Mouse (Mus musculus) neutrophil, adult 5-6 weeks (primary cell): Measurements from ENCODE around the gene Rpgrip1l. TPM values are rescaled to one million over a fixed set of nuclear protein-coding genes. Genes with fewer than 3 reads are reported as not detected.
A peak's percentile ranks its signal among the peaks of the same experiment; 100 is the strongest.

Experiments used
- ATAC-seq: fragments of 151-379, 151-347 bp; 2 replicates; pipeline ENCODE4 v1.8.0; 2017; ENCODE audit warnings: mild to moderate bottlenecking, moderate TSS enrichment; ENCODE audit not compliant: insufficient number of reproducible peaks, poor library complexity, low FRiP score, severe bottlenecking; ENCODE audit errors: extremely low read depth
- total RNA-seq: library from RNA; stranded (forward); fragments of 200-1000 nt; gene quantifications from 2 replicates; pipeline ENCODE4 v1.2.3, GENCODE M21; 2017

Gene Rpgrip1l
- 4.9 and 5.6 TPM in 2 replicates for total RNA-seq

DNA sequence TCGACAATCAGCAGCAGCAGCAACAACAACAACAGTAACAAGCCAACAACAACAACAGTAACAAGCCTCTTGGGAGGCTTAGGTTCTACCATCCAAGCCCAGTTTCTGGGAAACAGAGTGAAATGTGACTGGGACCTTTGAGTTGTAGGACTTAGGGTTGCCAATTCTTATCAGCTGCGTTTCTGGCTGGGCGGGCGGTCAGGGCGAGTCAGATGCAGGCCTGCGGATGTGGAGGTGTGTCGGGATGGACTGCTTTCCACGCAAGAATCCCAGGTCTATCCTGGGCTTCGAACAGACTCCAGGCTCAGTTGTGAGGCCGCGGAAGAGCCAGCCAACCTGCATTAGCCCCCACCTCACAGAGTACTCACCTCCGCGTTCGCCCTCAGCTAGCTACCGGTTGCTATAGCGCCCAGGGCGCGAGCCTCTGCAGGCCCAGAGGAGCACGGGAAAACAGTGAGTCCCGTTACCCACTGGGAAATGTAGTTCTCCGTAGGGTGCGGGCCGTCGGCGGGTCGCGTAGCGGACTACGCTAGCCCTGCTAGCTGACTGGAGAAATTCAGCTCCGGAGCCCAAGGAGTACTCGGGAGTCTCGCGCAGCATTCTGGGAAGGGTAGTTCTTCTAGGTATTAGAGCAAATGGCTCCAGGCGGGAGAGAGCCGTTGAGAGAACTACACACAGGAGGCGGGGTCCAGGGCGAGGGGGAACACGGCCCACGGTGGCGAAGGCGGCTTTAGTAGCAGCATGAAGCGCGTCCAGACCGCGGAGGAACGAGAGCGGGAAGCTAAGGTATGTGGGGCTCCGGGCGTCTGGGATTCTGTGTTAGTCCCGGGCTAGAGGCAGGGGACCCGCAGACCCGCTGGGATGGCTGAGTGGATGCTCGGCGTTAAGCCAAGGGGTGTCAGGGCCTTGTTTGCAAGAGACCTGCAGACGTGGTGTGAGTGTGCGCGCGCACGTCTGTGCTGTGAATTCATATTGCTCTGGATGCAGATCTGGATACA lies at the start of gene Rpgrip1l, which contains the start of gene Fto:
Gene Rpgrip1l (minus strand): TSS at position 428 of the 998 bp plus-strand sequence.
Gene Fto (plus strand): TSS at position 691 of the 998 bp plus-strand sequence.
- peak; percentile 98 for ATAC-seq

DNA sequence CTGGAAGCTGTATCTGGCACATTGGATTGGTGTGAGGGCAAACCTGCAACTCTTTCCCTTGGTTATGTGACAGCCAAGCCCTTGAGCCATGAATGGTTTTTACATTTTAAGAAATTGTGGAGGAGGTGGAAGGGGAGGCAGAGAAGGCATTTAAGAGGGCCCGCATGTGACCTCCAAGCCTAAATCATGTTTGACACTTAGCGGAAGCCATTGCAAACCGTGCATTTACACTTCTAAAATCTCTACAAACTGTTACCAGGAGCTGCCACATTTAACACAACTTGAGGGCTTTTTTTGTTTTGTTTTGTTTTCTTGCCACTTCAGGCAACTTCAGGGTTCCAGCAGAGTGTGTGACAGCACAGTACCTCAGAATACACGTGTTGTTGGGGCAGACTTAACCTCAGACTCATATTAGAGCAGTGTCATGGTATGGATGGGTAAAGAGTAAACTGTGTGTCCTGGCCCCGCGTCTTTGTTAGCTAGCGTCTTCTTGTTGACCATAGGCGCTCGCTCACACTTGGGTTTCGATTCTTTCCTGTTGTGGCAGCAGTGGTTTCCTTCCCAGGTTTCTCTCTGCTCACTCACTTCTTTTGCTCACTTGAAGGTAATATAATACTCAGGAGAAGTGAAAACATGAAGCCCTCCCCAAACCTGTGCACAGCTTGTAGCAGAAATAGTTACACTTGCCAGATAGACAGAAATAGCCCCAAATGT lies 47.7 kb upstream of the Rpgrip1l start:
- ATAC-seq, result peak; percentile 21; the same call in 1 of the 2 replicates

DNA sequence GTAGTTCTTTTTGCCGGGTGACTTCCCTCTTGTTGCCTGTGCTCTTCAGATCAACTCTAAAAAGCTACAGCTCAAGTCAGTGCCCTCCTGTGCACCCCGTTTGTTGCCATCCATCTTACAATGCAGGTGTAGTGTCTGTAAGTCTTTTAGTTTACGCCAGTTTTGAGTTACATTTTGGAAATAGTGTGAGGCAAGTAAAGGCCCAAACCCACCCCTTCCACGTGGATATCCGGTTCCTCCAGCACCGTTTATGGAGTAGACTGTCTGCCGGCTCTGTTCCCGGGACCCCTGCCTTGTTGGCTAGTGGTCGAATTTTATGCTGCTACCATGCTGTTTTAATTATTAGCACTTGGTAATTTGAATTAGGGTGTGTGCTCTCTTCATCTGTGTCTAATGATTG lies 46.4 kb upstream of the Rpgrip1l start:
- ATAC-seq, result no peak

DNA sequence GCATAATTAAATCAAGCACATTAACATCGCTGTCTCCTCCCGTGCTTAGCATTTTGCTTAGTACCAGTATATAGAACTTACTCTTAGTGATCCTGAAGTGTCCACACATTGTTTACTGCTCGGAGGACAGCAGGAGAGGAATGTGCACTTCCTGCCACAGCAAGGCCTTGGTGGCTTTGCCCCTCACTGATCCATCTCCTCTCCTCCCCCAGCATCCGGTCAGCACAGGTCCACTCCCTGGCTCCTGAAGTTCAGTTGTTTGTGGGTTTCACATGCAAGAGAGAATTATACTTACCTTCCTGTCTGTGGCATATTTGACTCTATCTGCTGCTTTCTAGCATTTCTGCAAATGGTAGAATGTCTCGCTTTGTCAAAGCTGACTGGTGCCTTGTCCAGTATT lies 45.0 kb upstream of the Rpgrip1l start:
- ATAC-seq, result no peak

DNA sequence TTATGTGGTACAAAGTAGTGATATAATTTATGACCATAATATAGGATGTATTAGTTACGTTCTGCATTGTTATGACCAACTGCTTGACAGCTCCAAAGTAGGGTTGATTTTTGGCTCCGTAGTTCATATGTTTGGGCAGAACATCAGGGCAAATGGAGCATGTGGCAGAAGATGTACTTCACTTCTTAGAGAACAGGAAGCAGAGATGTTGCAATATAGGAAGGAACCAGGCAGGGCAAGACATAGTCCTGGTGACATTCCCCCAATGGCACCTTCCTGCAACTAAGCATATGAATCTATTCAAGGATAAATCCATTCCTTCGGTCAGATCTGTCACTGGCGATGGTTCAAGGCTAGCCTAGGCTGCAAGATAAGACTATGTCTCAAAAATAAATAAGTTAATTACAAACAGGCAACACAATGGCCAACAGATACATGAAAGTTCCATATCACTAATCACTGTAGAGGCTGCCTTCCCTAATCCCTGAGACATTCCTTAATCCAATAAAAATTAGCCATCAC lies 44.5 kb upstream of the Rpgrip1l start:
- no peak for ATAC-seq

DNA sequence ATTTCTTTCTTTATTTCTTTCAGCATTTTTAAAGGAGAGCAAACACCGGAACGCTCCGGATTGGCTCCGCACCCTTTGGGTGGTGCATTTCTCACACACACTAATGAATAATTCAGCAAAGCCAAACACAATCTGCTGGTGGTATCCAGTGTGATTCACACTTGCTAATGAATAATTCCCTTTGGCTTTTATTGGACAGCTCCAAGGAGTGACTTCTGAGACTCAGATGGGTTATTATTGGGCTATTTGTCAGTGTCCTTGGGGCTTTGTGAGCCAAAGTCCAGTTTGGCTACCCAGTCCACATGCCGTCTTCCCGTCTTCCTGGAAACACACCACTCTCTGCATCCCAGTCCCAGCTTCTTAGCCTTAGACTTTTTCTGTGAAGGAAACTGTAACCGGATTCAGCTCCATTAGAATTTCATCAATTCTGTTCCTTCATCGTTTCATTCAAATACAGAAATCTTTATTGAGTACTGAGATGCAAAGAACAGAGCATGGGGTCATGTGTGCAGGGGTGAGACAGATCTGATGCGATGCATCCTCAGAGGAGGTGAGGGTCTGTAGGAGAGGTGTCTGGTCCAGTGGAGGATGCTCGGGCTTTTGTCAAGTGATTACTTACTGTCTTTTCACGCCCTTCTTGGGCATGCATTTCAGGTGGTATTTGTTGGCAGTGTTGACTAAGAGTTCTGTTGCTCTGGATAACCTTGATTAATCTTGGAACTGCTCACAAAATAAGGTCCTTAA lies 43.1 kb upstream of the Rpgrip1l start:
- ATAC-seq, result no peak

DNA sequence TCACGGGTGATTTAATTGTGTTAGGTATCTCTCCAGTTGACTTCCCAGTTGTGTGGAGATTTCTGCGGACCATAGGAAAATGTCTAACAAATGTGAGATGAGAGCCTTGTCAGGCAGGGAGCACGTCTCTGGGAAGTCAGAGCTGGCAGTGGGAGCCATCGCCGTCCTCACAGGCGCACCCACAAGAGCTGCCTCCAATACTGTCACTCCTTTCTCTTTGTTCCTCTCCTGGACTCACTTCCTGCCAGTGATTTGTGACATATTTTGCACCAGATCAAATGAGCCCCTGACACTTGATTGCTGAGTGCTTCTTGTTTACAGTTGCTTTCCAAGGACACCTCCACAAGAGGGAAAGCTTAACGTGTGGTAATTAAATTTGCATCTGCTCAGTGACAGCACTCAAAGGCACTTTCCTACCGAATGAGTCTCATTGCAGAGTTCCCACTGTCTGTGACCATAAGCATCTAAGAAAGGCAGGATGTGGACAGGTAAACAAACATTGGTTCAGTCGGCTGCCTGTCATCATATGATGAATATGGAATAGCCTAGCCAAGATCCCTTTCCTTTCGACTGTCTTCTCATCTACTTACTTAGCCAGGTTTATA lies 42.3 kb upstream of the Rpgrip1l start:
- ATAC-seq, result no peak

DNA sequence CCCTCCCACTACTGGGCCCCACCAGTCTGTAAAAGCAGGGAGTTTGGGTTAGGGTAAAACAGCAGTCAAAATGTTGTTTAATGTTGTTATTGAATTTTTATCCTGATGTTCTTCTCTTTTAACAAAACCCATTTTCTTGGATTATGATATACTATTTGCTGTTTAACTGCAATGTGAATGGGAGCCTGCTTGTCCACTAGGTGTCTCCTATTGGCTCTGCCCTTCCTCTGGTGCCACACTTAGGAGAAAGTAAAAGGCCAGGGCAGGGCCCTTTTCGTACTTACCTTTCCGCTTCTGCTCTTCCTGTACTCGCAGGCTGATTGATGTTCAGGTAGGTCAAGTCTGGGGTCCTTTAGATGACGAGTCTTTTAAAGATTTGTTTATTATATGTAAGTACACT lies 40.8 kb upstream of the Rpgrip1l start:
- ATAC-seq, result no peak

DNA sequence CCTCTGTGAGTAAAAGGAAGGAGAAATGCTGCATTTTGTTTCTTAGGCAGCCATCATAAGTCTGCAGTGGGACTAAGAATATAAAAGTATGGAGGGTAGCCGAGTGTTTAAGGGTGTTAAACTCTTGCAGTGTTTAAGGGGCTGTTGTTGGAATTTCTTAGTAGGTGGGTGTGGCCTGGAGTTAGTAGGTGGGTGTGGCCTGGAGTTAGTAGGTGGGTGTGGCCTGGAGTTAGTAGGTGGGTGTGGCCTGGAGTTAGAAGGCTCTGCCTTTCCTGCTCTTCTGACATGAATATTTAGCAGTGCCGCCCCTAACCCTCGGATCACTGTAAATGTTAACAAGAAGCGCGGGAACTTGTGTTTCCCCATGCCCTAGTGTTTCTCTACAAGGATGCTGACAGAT lies 40.0 kb upstream of the Rpgrip1l start:
- no peak for ATAC-seq

DNA sequence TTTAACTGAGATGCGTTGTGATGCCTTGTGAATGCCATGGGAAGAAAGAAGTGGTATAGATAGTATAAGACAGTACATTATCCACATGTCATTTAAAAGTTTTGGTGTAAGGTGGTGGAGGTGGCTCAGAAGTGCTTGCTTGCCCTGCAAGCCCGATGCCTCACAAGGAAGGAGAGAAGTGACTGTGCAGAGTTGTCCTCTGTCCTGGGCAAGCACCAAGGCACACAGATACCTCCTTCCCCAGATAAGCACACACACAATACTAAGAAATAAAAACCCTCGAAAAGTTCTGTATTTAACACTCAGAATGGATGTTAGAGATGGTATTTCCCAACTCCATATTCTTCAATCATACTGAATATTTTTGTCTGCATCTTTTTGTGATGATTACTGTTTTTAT lies 39.5 kb upstream of the Rpgrip1l start:
- ATAC-seq, result no peak

DNA sequence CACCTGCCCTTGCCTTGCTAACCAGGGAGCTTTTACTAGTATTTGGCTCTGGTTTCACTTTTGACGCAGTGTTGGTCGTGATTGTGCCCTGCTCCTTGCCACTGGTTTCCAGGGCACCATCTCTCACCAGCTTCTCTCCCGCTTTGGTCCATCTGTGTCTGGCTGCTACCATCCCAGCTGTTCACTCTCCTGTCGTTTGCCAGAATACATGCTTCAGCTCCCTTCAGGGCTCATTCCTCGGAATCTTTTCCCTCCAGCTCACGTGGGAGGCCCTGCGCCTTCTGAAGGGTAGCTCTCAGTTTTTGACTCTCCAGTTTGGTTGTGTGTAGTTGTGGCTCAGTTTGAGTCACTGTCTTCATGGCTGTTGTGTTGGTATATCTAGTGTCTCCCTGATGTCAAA lies 37.6 kb upstream of the Rpgrip1l start:
- ATAC-seq, result no peak

DNA sequence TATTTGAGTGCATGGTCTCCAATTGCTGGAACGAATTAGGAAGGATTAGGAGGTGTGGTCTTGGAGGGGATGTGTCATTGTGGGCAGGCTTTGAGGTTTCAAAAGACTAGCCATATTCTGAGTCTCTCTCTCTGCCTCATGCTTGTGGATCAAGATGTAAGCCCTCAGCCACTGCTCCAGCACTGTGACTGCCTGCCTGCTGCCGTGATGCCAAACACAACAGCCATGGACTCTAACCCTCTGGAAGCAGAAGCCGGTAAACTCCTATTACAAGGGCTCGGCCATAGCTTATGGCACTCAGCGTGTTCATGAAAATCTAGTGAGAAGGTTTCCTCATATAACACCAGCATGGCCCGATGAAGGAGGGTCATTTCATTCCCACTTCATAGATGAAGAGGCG lies 36.8 kb upstream of the Rpgrip1l start:
- no peak for ATAC-seq

DNA sequence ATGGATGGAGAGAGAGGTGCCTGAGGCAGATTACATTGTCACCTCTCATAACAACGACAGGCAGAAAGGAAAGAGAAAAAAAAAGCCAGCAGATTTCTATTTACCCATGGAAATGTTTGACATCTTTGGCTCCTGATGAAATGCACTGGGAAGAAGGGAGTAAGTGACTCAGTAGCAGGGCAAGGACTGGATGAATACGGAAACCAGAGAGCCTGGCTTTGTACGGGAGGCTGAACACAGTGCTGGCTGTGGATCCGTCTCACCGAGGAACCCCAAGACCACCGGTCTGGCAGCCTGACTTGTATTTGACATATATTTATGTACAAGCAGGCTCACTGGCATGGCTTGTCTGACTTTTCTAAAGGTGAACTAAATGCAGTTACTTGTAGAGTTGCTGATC lies 34.5 kb upstream of the Rpgrip1l start:
- no peak for ATAC-seq

DNA sequence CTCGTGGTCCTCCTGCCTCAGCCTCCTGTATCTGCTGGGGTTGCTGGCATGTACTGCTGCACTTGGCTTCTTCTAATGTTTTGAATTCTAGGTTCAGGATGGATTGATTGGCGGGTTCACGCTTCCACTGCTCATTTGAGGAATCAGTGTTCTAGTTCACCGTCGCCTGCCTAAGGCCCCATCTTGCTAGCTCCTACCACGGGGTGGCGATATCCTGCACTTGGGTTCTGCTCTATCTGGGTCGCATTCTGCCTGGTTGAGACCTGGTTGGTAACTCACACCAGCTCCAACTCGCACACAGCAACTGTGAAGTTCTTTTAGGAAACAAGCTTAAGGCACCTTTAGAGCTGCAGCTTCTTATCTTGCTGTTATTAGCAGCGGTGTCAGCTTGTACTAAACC lies 34.1 kb upstream of the Rpgrip1l start:
- ATAC-seq, result no peak

DNA sequence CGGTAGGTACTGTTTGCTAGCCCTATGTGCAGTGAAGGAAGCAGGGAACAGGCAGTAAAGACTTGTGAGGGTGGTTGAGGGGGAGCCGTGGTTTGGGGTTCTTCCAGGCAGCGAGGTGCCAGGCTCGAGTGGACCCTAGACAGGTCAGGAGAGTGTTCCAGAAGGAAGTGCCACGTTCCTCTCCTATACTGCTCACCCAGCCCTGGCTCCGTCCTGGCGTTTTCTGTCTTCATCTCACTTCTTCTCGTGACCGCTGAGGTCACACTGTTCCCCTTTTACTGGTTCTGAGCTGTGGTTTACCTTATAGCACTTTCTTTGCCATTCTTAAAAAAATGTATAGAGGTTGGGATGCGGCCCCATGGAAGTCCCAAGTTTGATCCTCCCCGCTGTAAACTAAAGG lies 31.6 kb upstream of the Rpgrip1l start:
- peak; percentile 37; the same call in 1 of the 2 replicates for ATAC-seq

DNA sequence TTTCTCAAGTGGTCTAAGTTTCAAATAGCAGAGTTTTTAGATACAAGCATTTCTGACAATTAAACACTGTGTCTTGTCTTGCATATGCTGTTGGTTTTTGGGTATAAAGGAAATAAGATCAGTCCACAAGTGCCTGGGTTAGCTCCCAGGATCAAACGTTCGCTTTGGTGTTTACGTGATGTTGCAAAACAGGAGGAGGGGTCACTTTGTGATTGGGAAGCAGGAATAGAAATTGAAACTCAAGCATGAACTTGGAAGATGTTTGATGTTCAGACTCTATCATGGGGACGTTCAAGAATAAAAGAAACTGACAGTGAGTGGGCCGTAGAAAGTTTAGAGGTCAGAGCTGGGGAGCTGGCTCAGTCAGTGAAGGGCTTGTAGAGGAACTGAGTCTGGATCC lies 29.7 kb upstream of the Rpgrip1l start:
- no peak for ATAC-seq

DNA sequence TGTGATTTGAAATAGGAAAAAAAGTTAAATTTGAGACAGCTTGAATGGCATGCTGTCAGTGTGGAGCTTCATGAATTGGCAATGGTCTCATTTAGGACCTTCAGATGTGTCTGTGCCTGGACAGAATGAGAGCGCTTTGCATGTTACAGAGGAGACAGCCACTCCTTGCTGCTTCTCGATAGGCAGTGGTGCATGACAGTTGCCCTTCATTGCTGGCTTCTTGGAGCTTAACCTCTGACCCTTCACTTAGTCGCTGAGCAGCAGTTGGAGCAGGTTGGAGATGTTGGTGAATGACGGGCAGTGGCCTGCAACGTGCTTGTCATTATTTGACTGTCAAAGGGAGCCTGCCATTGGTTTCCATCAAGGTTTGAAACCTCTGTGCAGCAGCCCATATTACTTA lies 29.1 kb upstream of the Rpgrip1l start:
- ATAC-seq, result no peak

DNA sequence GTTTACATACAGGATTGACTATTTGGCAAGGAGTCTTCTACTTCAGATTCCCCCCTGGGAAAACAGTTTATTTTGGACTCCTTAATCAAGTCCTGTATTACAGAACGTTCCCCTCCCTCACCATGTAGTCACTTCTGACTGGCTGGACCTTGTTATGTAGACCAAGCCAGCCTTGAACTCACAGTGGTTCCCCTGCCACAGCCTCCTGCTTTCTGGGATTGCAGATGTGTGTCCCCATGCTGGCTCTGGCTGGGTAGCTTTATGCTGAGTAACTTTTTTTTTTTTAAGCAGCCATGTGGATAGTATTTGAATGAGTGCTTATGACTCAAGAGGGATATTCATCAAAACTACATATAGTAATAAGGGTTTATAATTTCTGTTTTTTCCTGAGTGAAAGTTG lies 27.7 kb upstream of the Rpgrip1l start:
- no peak for ATAC-seq

DNA sequence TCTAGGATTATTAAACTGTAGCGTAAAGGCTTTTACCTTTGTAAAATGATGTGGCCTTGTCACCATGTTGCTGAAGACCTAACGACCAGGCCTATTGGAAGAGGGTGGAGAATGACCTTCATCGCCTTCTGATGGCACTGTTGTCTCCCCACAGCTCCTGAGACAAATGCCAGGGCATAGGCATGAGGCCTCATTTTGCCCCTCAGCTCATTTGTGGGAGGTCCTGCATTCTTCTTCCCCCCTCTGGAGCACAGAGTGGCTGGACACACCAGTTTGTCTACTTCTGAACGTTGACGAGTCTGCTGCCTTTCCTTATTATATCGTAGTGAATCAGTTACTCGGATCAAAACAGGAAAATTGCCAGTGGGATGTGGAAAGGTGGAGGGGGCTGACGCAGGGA lies 26.6 kb upstream of the Rpgrip1l start:
- no peak for ATAC-seq
